Mouse (Mus musculus) ES-E14 (cell line): ENCODE measurements at regions not wholly inside any gene's neighbourhood (a gene's known extent, or its start where the extent isn't known, plus 50 kb on each side); places are given as distances from the start of the nearest gene placed in this dataset.

Experiments used
- DNase-seq: peaks from one replicate; pipeline ENCODE4 v3.0.0-alpha.2; 2013; ENCODE audit warnings: low read depth, low spot score
- H3K27ac ChIP-seq: 2 replicates; pipeline ENCODE4 v1.5.1; 2012; ENCODE audit warnings: low read depth, mild to moderate bottlenecking, low read length, moderate library complexity, mixed read lengths; ENCODE audit not compliant: poor library complexity, insufficient read depth, severe bottlenecking
- H3K36me3 ChIP-seq: 2 replicates; pipeline ENCODE4 v1.6.1; 2012; ENCODE audit warnings: mild to moderate bottlenecking, low read length, moderate library complexity, mixed read lengths; ENCODE audit not compliant: control insufficient read depth, poor library complexity, insufficient read depth, severe bottlenecking
- H3K4me1 ChIP-seq, 2 experiments: fragments of 150-350 bp in 1 of 2; sonication (generic) in 1 of 2; 2 replicates each; pipeline ENCODE4 v1.6.1; 2012; ENCODE audit warnings: low read length in 2 of 2, mild to moderate bottlenecking in 1 of 2, mixed read lengths in 1 of 2; ENCODE audit not compliant: control insufficient read depth in 2 of 2, insufficient read depth in 2 of 2, poor library complexity in 1 of 2
- H3K4me3 ChIP-seq, 2 experiments: fragments of 150-350 bp in 1 of 2; sonication (generic) in 1 of 2; 2 replicates each; pipeline ENCODE4 v1.5.1; 2012; ENCODE audit warnings: low read length in 2 of 2, low read depth in 1 of 2, mild to moderate bottlenecking in 1 of 2, mixed read lengths in 1 of 2; ENCODE audit not compliant: insufficient read depth in 1 of 2, poor library complexity in 1 of 2, severe bottlenecking in 1 of 2
- H3K9ac ChIP-seq: 2 replicates; pipeline ENCODE4 v1.6.1; 2012; ENCODE audit warnings: low read depth, mild to moderate bottlenecking, low read length, mixed read lengths; ENCODE audit not compliant: poor library complexity, insufficient read depth, severe bottlenecking
- H3K9me3 ChIP-seq: fragments of 150-350 bp; sonication (generic); 2 replicates; pipeline ENCODE4 v1.6.1; 2012; ENCODE audit warnings: low read depth, mild to moderate bottlenecking, low read length; ENCODE audit not compliant: control insufficient read depth, insufficient read depth
- CHD2 ChIP-seq: IDR thresholded peaks from 2 replicates; pipeline ENCODE4 v1.6.1; 2014; ENCODE audit warnings: mild to moderate bottlenecking, low read depth, low read length, inconsistent platforms
- HCFC1 ChIP-seq: IDR thresholded peaks from 2 replicates; pipeline ENCODE4 v1.6.1; 2012; ENCODE audit warnings: low read length, inconsistent platforms, borderline replicate concordance; ENCODE audit not compliant: insufficient read depth
- MAFK ChIP-seq: IDR thresholded peaks from 2 replicates; pipeline ENCODE4 v1.6.1; 2014; ENCODE audit warnings: mild to moderate bottlenecking, low read depth, low read length, inconsistent platforms; ENCODE audit not compliant: insufficient read depth
- ZC3H11A ChIP-seq: IDR thresholded peaks from 2 replicates; pipeline ENCODE4 v1.6.1; 2012; ENCODE audit warnings: low read depth, mild to moderate bottlenecking, inconsistent platforms, low read length, borderline replicate concordance
- ZNF384 ChIP-seq: IDR thresholded peaks from 2 replicates; pipeline ENCODE4 v1.6.1; 2012; ENCODE audit warnings: low read depth, low read length, inconsistent platforms
- in situ Hi-C, 2 experiments: fragments of 600-800 bp; cut with MboI; formaldehyde crosslinking; loops; one replicate each; pipeline ENCODE4 v1.15.1; 2025; ENCODE audit warnings: low sequenced_read_pairs in 2 of 2, inconsistent platforms in 1 of 2; ENCODE audit not compliant: unreplicated experiment in 2 of 2

GRCm38 (mm10) chr15:86721131-86721530 lies 506.9 kb downstream of the Tbc1d22a start:
- Histone ChIP-seq H3K4me1 (no peaks in the 10 kb centered on the region), H3K9ac (no peak overlapping the region), H3K27ac (no peak overlapping the region), H3K36me3 (no peaks in the 10 kb centered on the region), H3K9me3 (no peaks in the 10 kb centered on the region), H3K4me3 (no peak overlapping the region)
- TF ChIP-seq HCFC1 (no peak), MAFK (no peak), CHD2 (no peak), ZC3H11A (no peak), ZNF384 (no peak)
- DNase-seq, result no peak
- in situ Hi-C loops, result no loop called here

- in situ Hi-C loops, result no loop called here
- no peaks in the 10 kb centered on the region for H3K4me1 ChIP-seq
- no peak for DNase-seq
- H3K36me3 ChIP-seq, result no peaks in the 10 kb centered on the region
- no peaks in the 10 kb centered on the region for H3K9me3 ChIP-seq
- TF ChIP-seq ZNF384, result no peak
- TF ChIP-seq ZC3H11A, result no peak
- no peak for TF ChIP-seq CHD2
- no peak for TF ChIP-seq HCFC1
- TF ChIP-seq MAFK, result no peak
- no peak overlapping the region for H3K9ac ChIP-seq
- no peak overlapping the region for H3K27ac ChIP-seq
- H3K4me3 ChIP-seq, result no peak overlapping the region
These were observed 523.7 kb downstream of the Tbc1d22a start for GRCm38 (mm10) chr15:86737945-86738344.

DNA sequence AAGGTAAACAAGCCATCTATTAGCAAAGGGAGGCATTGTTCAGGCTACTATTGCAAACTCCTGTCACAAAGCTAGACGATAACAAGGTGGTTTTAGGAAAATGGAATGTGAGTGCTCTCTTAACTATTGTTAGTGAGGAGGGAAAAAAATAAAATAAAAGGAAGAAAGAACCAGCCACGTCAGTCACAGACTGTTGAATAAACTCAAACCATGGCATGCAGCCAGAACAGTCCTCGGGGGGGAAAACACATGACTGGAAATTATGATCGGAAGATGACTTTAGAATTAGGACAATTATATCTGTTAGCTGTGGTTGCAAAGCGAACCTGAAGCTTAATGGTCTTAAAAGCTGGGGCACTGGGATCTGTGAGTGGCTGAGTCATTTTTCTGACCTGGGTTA lies 524.1 kb downstream of the Tbc1d22a start:
- Histone ChIP-seq H3K36me3 (no peaks in the 10 kb centered on the region), H3K4me3 (no peak overlapping the region), H3K4me1 (no peaks in the 10 kb centered on the region), H3K27ac (no peak overlapping the region), H3K9ac (no peak overlapping the region), H3K9me3 (no peaks in the 10 kb centered on the region)
- no peak for DNase-seq
- no peak for TF ChIP-seq ZNF384
- no peak for TF ChIP-seq ZC3H11A
- no peak for TF ChIP-seq CHD2
- TF ChIP-seq MAFK, result no peak
- TF ChIP-seq HCFC1, result no peak
- in situ Hi-C loops, result no loop called here

GRCm38 (mm10) chr15:86738776-86739175 lies 524.5 kb downstream of the Tbc1d22a start:
- in situ Hi-C loops, result no loop called here
- Histone ChIP-seq H3K9ac (no peak overlapping the region), H3K4me1 (no peaks in the 10 kb centered on the region), H3K9me3 (no peaks in the 10 kb centered on the region), H3K27ac (no peak overlapping the region), H3K4me3 (no peak overlapping the region), H3K36me3 (no peaks in the 10 kb centered on the region)
- TF ChIP-seq ZC3H11A, result no peak
- DNase-seq, result no peak

- no peak for TF ChIP-seq CHD2
- no peak for TF ChIP-seq ZC3H11A
- TF ChIP-seq HCFC1, result no peak
- TF ChIP-seq MAFK, result no peak
These were observed 537.3 kb downstream of the Tbc1d22a start for GRCm38 (mm10) chr15:86751436-86752136.

More at GRCm38 (mm10) chr15:86751436-86752136, 537.3 kb downstream of the Tbc1d22a start:
- Histone ChIP-seq H3K9me3 (no peaks in the 10 kb centered on the region), H3K36me3 (no peaks in the 10 kb centered on the region), H3K27ac (no peak overlapping the region), H3K9ac (no peak overlapping the region), H3K4me3 (no peak overlapping the region), H3K4me1 (no peaks in the 10 kb centered on the region)
- DNase-seq, result no peak
- in situ Hi-C loops, result no loop called here
